Mouse (Mus musculus) monocyte, adult 59 days (primary cell): Measurements from ENCODE around the gene Gpr33. TPM values are rescaled to one million over a fixed set of nuclear protein-coding genes. Genes with fewer than 3 reads are reported as not detected.

ENCODE experiments used
- total RNA-seq, 2 experiments: library from RNA; stranded (reverse); gene quantifications; one replicate each; pipeline ENCODE4 v1.2.4; 2023

Gpr33 gene
- under 1 TPM in 1 of 2 experiments, not detected in 1; 0.39 TPM for total RNA-seq

GRCm38 (mm10) chr12:52027963-52028362 lies at the start of gene Gpr33:
Gene Gpr33, minus strand, starts transcription at chr12:52028063.

GRCm38 (mm10) chr12:52005877-52006632 lies 21.8 kb downstream of the Gpr33 start, which contains the start of gene Dtd2:
Gene Dtd2, minus strand, starts transcription at chr12:52006501.

Other genes with a start within 250 kb of the Gpr33 start
- gene Hectd1, start 198.5 kb downstream of the Gpr33 start, total RNA-seq: 100 to 1,000 TPM in 1 of 2 experiments, 10 to 100 TPM in 1; 99.6 to 101 TPM
- 10 to 100 TPM; 76.9 to 79.1 TPM for gene Heatr5a, start 56.7 kb downstream of the Gpr33 start, total RNA-seq
- 1 to 10 TPM; 4.0 to 4.9 TPM for gene Dtd2, start 21.6 kb downstream of the Gpr33 start, total RNA-seq
- gene Nubpl, start 69.7 kb upstream of the Gpr33 start, total RNA-seq: 1 to 10 TPM; 1.6 to 4.3 TPM